Mouse (Mus musculus): ENCODE measurements around the gene Lmx1b. TPM values are rescaled to one million over a fixed set of nuclear protein-coding genes. Genes with fewer than 3 reads are reported as not detected.

Gene Lmx1b
- total and polyA plus RNA-seq, 3 experiments, result 0.05 to 1.5 TPM; not detected in 1

- no peaks in the 10 kb centered on the region for H3K9me3 ChIP-seq (replicated peaks)
- H3K4me1 ChIP-seq (ENCODE audit: insufficient read depth, low read depth, low read length), result no peaks in the 10 kb centered on the region
- no peaks in the 10 kb centered on the region for H3K36me3 ChIP-seq (replicated peaks)
- no peak overlapping the region for H3K4me3 ChIP-seq (ENCODE audit: low read depth, low read length)
- no peak for TF ChIP-seq GATA2 (IDR thresholded peaks at IDR 0.05; ENCODE audit: borderline replicate concordance, low read depth, low read length)
- TF ChIP-seq POLR2AphosphoS5 (IDR thresholded peaks at IDR 0.05; ENCODE audit: insufficient replicate concordance, low read depth, low read length), result no peak
- TF ChIP-seq CTCF (IDR thresholded peaks at IDR 0.05; ENCODE audit: low read depth, low read length), result no peak
- no peak for TF ChIP-seq GATA1 (IDR thresholded peaks at IDR 0.05; ENCODE audit: borderline replicate concordance, low read length)
- TF ChIP-seq TAL1 (conservative IDR thresholded peaks at IDR 0.05; ENCODE audit: low read depth, low read length), result no peak
- no peak for DNase-seq (ENCODE audit: low spot score)
- H3K27me3 ChIP-seq (ENCODE audit: insufficient read depth, low read length), result peaks cover 2% of the 10 kb centered on the region; the same call in 1 of the 2 replicates
- ATAC-seq (ENCODE audit: extremely low read depth, insufficient number of reproducible peaks, low FRiP score, poor library complexity, severe bottlenecking), result no peak
Observed at GRCm38 (mm10) chr2:33597384-33597783, 42.9 kb downstream of the Lmx1b start.

GRCm38 (mm10) chr2:33595085-33595423 lies 45.3 kb downstream of the Lmx1b start:
- DNase-seq (ENCODE audit: low spot score), result no peak
- H3K4me1 ChIP-seq (ENCODE audit: insufficient read depth, low read depth, low read length), result no peaks in the 10 kb centered on the region
- no peak overlapping the region for H3K4me3 ChIP-seq (ENCODE audit: low read depth, low read length)
- peaks cover 2% of the 10 kb centered on the region for H3K27me3 ChIP-seq (ENCODE audit: insufficient read depth, low read length)
- H3K9me3 ChIP-seq (replicated peaks), result no peaks in the 10 kb centered on the region
- no peak for ATAC-seq (ENCODE audit: extremely low read depth, insufficient number of reproducible peaks, low FRiP score, poor library complexity, severe bottlenecking)
- H3K36me3 ChIP-seq (replicated peaks), result no peaks in the 10 kb centered on the region
- no peak for TF ChIP-seq GATA1 (IDR thresholded peaks at IDR 0.05; ENCODE audit: borderline replicate concordance, low read length)
- TF ChIP-seq GATA2 (IDR thresholded peaks at IDR 0.05; ENCODE audit: borderline replicate concordance, low read depth, low read length), result no peak
- no peak for TF ChIP-seq CTCF (IDR thresholded peaks at IDR 0.05; ENCODE audit: low read depth, low read length)

GRCm38 (mm10) chr2:33594181-33595084 lies 45.9 kb downstream of the Lmx1b start:
- no peak for TF ChIP-seq TAL1 (conservative IDR thresholded peaks at IDR 0.05; ENCODE audit: low read depth, low read length)
- no peak for TF ChIP-seq GATA1 (IDR thresholded peaks at IDR 0.05; ENCODE audit: borderline replicate concordance, low read length)
- no peak for TF ChIP-seq POLR2AphosphoS5 (IDR thresholded peaks at IDR 0.05; ENCODE audit: insufficient replicate concordance, low read depth, low read length)
- no peak for TF ChIP-seq GATA2 (IDR thresholded peaks at IDR 0.05; ENCODE audit: borderline replicate concordance, low read depth, low read length)
- TF ChIP-seq CTCF (IDR thresholded peaks at IDR 0.05; ENCODE audit: low read depth, low read length), result no peak
- Histone ChIP-seq H3K4me3 (ENCODE audit: low read depth, low read length) (no peak overlapping the region), H3K27me3 (ENCODE audit: insufficient read depth, low read length) (peaks cover 2% of the 10 kb centered on the region), H3K4me1 (ENCODE audit: insufficient read depth, low read depth, low read length) (no peaks in the 10 kb centered on the region), H3K9me3 (replicated peaks) (no peaks in the 10 kb centered on the region), H3K36me3 (replicated peaks) (no peaks in the 10 kb centered on the region)
- ATAC-seq (ENCODE audit: extremely low read depth, insufficient number of reproducible peaks, low FRiP score, poor library complexity, severe bottlenecking), result no peak
- no peak for DNase-seq (ENCODE audit: low spot score)

GRCm38 (mm10) chr2:33592931-33593555 lies 47.3 kb downstream of the Lmx1b start:
- Histone ChIP-seq H3K4me1 (ENCODE audit: insufficient read depth, low read depth, low read length) (no peaks in the 10 kb centered on the region), H3K27me3 (ENCODE audit: insufficient read depth, low read length) (peaks cover 2% of the 10 kb centered on the region), H3K9me3 (replicated peaks) (no peaks in the 10 kb centered on the region), H3K4me3 (ENCODE audit: low read depth, low read length) (no peak overlapping the region), H3K36me3 (replicated peaks) (no peaks in the 10 kb centered on the region)
- TF ChIP-seq POLR2AphosphoS5 (IDR thresholded peaks at IDR 0.05; ENCODE audit: insufficient replicate concordance, low read depth, low read length) (no peak), CTCF (IDR thresholded peaks at IDR 0.05; ENCODE audit: low read depth, low read length) (no peak), GATA2 (IDR thresholded peaks at IDR 0.05; ENCODE audit: borderline replicate concordance, low read depth, low read length) (no peak), GATA1 (IDR thresholded peaks at IDR 0.05; ENCODE audit: borderline replicate concordance, low read length) (no peak), TAL1 (conservative IDR thresholded peaks at IDR 0.05; ENCODE audit: low read depth, low read length) (no peak)
- no peak for ATAC-seq (ENCODE audit: extremely low read depth, insufficient number of reproducible peaks, low FRiP score, poor library complexity, severe bottlenecking)
- DNase-seq (ENCODE audit: low spot score), result no peak

- Histone ChIP-seq H3K4me3 (ENCODE audit: low read depth, low read length) (no peak overlapping the region), H3K9me3 (replicated peaks) (no peaks in the 10 kb centered on the region), H3K27me3 (ENCODE audit: insufficient read depth, low read length) (peaks cover 8% of the 10 kb centered on the region), H3K36me3 (replicated peaks) (no peaks in the 10 kb centered on the region), H3K4me1 (ENCODE audit: insufficient read depth, low read depth, low read length) (no peaks in the 10 kb centered on the region)
- DNase-seq (ENCODE audit: low spot score) (no peak), ATAC-seq (ENCODE audit: extremely low read depth, insufficient number of reproducible peaks, low FRiP score, poor library complexity, severe bottlenecking) (no peak)
- no peak for TF ChIP-seq TAL1 (conservative IDR thresholded peaks at IDR 0.05; ENCODE audit: low read depth, low read length)
- no peak for TF ChIP-seq CTCF (IDR thresholded peaks at IDR 0.05; ENCODE audit: low read depth, low read length)
Observed at GRCm38 (mm10) chr2:33589280-33589679, 51.0 kb downstream of the Lmx1b start.

- TF ChIP-seq CTCF (IDR thresholded peaks at IDR 0.05; ENCODE audit: low read depth, low read length) (no peak), TAL1 (conservative IDR thresholded peaks at IDR 0.05; ENCODE audit: low read depth, low read length) (no peak), POLR2AphosphoS5 (IDR thresholded peaks at IDR 0.05; ENCODE audit: insufficient replicate concordance, low read depth, low read length) (no peak), GATA2 (IDR thresholded peaks at IDR 0.05; ENCODE audit: borderline replicate concordance, low read depth, low read length) (no peak), GATA1 (IDR thresholded peaks at IDR 0.05; ENCODE audit: borderline replicate concordance, low read length) (no peak)
- DNase-seq (ENCODE audit: low spot score) (no peak), ATAC-seq (ENCODE audit: extremely low read depth, insufficient number of reproducible peaks, low FRiP score, poor library complexity, severe bottlenecking) (no peak)
- H3K36me3 ChIP-seq (replicated peaks), result no peaks in the 10 kb centered on the region
- H3K27me3 ChIP-seq (ENCODE audit: insufficient read depth, low read length), result peaks cover 33% of the 10 kb centered on the region
- H3K9me3 ChIP-seq (replicated peaks), result no peaks in the 10 kb centered on the region
- no peak overlapping the region for H3K4me3 ChIP-seq (ENCODE audit: low read depth, low read length)
- H3K4me1 ChIP-seq (ENCODE audit: insufficient read depth, low read depth, low read length), result no peaks in the 10 kb centered on the region
Observed at GRCm38 (mm10) chr2:33584937-33585910, 55.1 kb downstream of the Lmx1b start.
